Mouse (Mus musculus): ENCODE measurements around the gene Bsnd.

- TF ChIP-seq POLR2A (IDR thresholded peaks at IDR 0.05; ENCODE audit: low read depth, low read length) (no peak), CTCF (IDR thresholded peaks at IDR 0.05; ENCODE audit: extremely low read depth, insufficient read depth, insufficient read length, insufficient replicate concordance) (no peak)
Observed at GRCm38 (mm10) chr4:106503578-106503977, 11.5 kb upstream of the Bsnd start.

Data from spleen, adult 2 months (tissue).